Mouse (Mus musculus): Measurements from ENCODE around the gene Shh.
A peak's percentile ranks its signal among the peaks of the same experiment; 100 is the strongest.

The Shh gene

DNA sequence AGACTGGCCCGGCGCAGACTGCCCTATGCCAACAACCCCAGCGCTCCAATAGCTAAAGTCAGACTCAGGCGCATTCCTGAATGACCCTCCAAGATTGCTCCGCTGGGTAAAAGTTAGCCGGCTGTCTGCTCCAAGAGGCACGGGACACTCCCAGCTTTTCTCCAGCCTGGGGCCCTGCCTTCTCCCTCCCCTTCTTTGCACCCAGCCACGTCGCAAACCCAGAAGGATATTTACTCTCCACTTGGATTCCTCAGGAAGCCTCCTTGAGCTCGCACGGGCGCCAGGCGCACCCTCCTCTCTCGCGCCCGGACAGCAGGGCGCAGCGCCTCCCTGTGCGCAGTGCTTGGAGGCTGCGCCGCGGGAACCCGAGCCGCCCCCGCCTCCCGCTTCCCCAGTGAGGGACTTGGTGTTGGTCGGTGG is 8.2 kb downstream of the Shh start:
- DNase-seq, result no peak

- peak in 1 of 2 experiments; percentile 1 for DNase-seq
These were observed 9.0 kb downstream of the Shh start for GRCm38 (mm10) chr5:28457921-28458641.

DNA sequence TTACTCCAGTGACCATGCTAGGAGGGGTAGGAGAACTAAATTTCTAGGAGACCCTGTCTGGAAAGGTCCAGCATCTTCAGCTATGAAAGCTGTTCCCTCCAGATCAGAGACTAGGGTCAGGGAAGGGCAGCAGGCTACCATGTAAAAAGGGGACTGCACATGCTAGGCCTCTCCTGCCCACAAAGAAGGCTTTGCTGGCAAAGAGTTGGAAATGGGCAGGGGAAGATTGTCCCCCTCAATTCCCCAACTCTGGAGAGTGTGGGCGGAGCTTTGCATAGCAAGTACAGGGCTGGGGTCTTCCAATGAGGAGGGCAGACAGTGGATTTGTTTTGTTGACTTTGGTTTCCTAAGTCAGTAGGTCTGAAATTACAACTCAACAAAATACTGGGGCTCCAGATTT is 10.7 kb downstream of the Shh start:
- no peak for DNase-seq

DNA sequence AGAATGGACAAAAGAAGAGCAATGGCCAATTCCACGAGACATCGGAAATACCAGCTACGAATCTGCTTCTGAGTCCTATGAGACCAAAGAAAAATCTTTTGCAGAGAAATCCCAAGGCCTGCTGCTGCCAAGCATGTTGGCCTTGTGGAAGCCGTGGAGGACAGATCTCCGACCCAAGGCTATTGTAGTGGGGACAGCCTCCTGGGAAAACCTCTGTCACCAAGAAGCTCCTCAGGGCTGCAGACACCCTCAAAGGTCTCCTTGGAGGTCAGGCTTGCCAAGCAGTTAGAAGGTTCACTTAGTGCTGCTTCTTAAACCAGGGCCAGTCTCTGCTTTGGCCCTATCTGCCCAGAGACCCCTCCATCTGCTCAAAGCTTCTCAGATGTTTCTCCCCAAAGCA is 11.3 kb downstream of the Shh start:
- no peak for DNase-seq

DNA sequence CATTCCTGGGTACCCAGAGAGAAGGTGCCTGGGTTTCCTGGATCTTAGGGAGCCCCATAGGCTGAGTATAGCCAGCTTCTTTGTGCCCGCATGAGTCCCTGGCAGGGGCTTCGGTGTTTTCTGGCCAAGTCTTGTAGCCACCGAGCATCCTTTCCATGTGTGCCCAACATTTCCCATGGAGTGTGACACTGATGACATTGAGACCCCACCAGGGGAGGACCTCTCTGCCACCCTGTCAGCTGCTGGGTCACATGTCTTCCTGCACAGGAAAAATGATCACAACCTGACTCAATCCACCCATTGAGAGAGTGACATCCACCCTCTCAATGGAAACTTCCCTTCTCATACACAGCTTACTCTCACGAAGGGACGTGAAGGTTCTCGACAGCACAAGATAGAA is 12.5 kb downstream of the Shh start:
- DNase-seq, result no peak

- DNase-seq, result no peak
These were observed 13.5 kb downstream of the Shh start for GRCm38 (mm10) chr5:28453523-28453922.

DNA sequence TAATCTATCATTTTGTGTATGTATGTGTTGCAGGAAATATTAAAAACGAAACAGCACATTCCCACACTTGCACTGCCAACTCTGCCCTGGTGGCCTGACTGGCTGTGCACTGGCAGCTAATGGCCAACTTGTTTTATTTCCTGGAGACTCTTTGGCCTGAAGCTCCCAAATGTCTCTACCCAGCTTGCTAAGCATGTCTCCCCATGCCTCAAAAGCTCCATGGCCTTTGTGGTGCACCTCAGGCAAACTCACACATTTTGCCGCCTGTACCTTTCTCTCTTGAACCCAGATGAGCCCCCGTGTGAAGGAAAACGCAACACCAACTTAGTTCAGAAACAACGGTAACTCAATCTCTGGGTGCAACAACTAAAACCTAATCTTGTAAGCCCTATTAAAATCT is 14.0 kb downstream of the Shh start:
- DNase-seq, result no peak

GRCm38 (mm10) chr5:28451053-28451638 is 15.9 kb downstream of the Shh start:
- DNase-seq, result peak; percentile 10 to 15

DNA sequence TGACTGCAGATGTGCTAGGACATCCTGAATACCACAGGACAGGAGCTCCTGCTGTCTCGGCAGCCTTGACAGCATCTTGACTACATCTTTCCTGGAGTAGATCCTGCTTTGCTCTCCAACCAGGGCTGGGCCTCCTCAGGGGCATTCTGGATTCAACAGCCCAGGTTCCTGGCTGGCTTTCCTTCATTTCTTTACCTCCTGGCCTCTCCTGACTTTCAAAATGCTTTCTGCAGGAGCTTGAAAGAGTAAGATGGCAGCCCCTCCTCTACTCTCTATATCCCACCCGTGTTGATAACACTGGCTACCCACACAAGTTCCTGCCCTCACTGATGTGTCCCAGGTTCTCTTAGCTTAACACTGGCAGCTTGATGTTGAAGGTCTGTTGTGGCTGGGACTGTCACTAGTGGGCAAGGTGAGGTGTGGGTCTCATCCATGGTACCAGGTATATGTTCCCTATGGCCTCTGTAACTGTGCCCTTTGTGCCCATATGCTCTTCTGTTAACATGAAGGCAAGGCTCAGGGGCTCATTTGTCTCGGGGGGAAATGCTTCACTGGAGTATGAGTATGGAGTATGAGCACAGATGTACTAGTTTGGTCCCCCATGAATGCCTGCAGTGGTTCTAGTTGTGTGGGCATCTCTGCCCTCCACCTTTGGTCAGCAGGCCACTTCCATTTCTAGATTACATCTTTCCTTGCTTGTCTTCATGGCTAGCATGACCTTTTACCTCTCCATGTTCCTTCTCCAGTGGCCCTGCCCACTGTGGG is 16.7 kb downstream of the Shh start:
- DNase-seq, result no peak

DNA sequence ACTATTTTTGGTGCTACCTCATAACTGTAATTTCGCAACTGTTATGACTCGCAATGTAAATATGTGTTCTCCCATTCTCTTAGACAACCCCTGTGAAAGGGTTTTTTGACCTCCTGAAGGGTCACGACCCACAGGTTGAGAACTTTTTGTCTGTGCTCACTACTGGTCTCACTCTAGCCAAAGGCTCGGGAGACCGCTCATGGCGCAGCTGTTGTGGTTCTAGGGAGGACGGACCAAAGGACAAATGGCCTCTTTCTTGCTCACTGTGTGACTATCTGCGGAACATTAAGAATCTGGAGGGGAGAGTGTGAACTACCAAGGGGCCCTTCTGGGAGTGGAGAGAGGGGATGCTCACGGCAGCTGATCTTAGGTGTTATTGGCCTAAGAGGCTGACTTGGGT is 41.1 kb downstream of the Shh start:
- DNase-seq, result no peak

GRCm38 (mm10) chr5:28423781-28424180 is 43.3 kb downstream of the Shh start:
- no peak for DNase-seq

- no peak for DNase-seq
These were observed 47.3 kb downstream of the Shh start for GRCm38 (mm10) chr5:28419640-28420265.

DNA sequence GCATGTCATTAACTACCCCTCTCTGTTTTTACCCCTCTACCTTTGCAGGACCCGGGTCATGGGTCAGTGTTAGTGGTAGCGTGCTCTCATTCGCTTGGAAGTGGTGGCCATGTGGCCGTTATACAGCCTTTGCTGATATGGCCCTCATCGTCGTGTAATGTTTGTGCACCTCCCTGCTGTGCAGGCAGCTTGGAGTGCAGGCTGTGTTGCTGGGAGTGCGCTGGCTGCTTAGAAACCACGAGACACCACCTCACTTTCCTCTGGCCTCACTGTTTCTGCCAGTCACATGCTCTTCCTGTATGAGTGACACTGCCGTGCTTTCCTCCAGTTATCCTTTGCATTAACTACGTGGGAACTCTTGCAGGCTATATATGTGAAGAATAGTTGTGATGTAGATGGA is 48.3 kb downstream of the Shh start:
- DNase-seq, result no peak

GRCm38 (mm10) chr5:28416029-28416428 is 51.0 kb downstream of the Shh start:
- DNase-seq, result no peak

DNA sequence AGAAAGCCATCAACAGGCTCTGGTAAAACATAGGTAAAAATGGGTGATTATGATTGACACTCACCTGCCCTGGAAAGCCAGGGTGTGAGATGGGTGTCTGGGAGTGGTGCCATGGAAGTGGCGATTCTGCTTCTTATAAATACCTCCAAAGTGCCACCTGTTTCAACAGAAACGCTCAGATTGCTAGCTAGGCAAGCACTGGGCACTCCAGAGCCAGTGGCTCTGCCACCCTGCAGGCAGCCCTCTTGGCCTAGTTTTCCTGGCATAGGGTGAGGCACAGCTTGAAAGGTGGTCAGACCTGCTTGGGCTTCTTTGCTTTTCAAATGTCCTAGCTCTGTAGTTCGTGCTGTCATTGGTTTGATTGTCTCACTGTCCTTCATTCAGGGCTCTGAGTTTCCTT is 53.0 kb downstream of the Shh start:
- no peak for DNase-seq

DNA sequence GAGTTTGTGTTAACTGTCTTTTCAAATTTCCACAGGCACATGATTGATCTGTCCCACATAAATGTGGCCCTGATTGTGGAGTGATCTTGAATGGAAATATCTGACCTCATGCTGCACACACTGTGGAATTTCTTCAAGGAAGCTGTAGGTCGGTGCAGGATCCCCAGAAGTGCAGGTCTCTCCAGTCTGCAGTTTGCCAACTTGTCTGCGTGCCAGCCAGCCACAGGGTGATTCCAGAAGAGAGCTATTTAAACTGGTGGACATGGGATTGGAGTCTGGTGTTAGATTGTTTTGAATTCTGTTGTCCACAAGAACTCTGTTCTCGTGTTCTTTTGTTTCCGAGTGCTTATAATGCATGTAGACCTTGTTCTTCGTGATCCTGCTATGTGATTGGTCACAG is 53.5 kb downstream of the Shh start:
- no peak for DNase-seq

- no peak for DNase-seq
These were observed 54.9 kb downstream of the Shh start for GRCm38 (mm10) chr5:28412006-28412685.

Data from thymus, adult 18-20 months (tissue).